Comparison of ENCODE assay signal across 8 mouse cellular contexts in the genomic region with DNA sequence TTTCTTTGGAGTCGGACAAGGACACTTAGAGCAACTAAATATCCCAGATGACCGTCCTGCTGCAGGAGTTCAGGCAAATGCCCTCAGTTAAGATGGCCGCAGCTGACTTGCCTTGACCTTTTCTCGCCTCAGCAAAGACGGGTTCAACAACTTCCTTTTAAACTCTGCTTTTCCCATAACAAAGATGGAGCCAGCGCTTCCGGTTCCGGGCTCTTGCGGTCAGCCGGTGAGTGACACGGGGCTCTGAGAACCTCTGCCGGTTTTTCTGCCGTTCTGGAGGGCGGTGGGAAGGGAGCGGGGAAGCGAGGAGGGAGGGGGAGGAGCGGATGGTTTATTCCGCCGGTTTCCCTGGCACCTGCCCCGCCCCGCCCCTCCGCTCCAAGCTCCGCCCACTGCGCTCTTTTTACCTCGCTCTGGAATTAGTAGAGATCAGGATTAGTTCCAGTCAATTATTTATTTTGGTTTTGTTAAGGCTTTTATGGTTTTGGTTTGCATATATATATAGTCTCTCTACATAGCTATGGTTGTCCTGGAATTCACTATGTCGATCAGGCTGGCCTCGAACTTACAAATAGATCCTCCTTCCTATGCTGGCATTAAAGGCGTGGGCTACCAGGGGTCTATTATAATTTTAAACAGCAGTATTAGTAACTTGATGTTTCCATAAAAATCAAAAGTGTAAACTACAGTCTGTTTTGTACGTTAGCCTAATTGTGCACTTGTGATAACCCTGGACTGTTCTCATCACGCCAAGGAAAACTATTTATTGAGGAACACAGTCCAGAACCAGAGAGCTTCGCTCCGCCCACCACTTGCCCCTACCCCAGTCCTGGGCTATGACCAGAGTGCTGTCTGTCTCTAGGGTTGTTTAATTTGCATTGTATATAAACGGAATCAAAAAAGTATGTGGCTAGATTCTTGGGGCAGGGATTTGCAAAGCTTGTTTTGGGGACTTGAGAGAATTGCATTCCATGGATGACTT. TPM values are rescaled to one million over a fixed set of nuclear protein-coding genes. Genes with fewer than 3 reads are reported as not detected.
DNase-seq lines count a peak whose midpoint lies in the region; ATAC-seq and TF ChIP-seq lines count a peak whose summit lies in the region.

A gene (plus strand): TSS at position 176 of the 982 bp plus-strand sequence.

- H3K4me2 ChIP-seq in heart, embryonic 15.5 days, result peak within 1 kb of the TSS; percentile 61
- peak within 1 kb of the TSS; percentile 77 for H3K4me2 ChIP-seq in liver, embryonic 14.5 days (ENCODE audit: low read depth)
- peak within 1 kb of the TSS; percentile 51 for H3K4me2 ChIP-seq in neural tube, embryonic 11.5 days (ENCODE audit: low read depth)
- peak within 1 kb of the TSS; percentile 48 for H3K4me2 ChIP-seq in stomach, postnatal 0 days (replicated peaks; ENCODE audit: low read depth)

- peak within 1 kb of the TSS; percentile 65 for H3K4me3 ChIP-seq in forebrain, embryonic 10.5 days
- peak within 1 kb of the TSS; percentile 72 for H3K4me3 ChIP-seq in heart, embryonic 15.5 days
- H3K4me3 ChIP-seq in liver, embryonic 14.5 days (ENCODE audit: insufficient read depth in 1 of 2, low read depth in 2 of 2, low read length in 2 of 2), result peak within 1 kb of the TSS; percentile 71 to 89
- peak within 1 kb of the TSS; percentile 49 for H3K4me3 ChIP-seq in neural tube, embryonic 11.5 days (ENCODE audit: low read depth, low read length)
- peak within 1 kb of the TSS; percentile 68 for H3K4me3 ChIP-seq in stomach, postnatal 0 days (ENCODE audit: low read depth, low read length)

- H3K4me1 ChIP-seq in forebrain, embryonic 10.5 days, result peaks cover 6% of the 10 kb centered on the region
- peaks cover 22% of the 10 kb centered on the region for H3K4me1 ChIP-seq in heart, embryonic 15.5 days (replicated peaks)
- peaks cover 49 to 52% of the 10 kb centered on the region in 2 experiments for H3K4me1 ChIP-seq in liver, embryonic 14.5 days (replicated peaks; ENCODE audit: control insufficient read depth in 2 of 2, insufficient read depth in 2 of 2, low read length in 1 of 2)
- no peaks in the 10 kb centered on the region for H3K4me1 ChIP-seq in neural tube, embryonic 11.5 days (ENCODE audit: control insufficient read depth, insufficient read depth, low read length)
- no peaks in the 10 kb centered on the region; the same call in 1 of the 2 replicates for H3K4me1 ChIP-seq in stomach, postnatal 0 days (replicated peaks; ENCODE audit: control insufficient read depth, insufficient read depth)

- H3K9ac ChIP-seq in heart, embryonic 15.5 days, result peak within 1 kb of the TSS; percentile 63
- peak within 1 kb of the TSS; percentile 68 for H3K9ac ChIP-seq in liver, embryonic 14.5 days (replicated peaks)
- peak within 1 kb of the TSS; percentile 47 for H3K9ac ChIP-seq in neural tube, embryonic 11.5 days (ENCODE audit: low read length)
- peak within 1 kb of the TSS; percentile 68 for H3K9ac ChIP-seq in stomach, postnatal 0 days (ENCODE audit: low read length)

- no peaks in the 10 kb centered on the region for H3K27me3 ChIP-seq in forebrain, embryonic 10.5 days (ENCODE audit: poor library complexity, severe bottlenecking)
- H3K27me3 ChIP-seq in heart, embryonic 15.5 days, result no peaks in the 10 kb centered on the region
- H3K27me3 ChIP-seq in liver, embryonic 14.5 days (ENCODE audit: control insufficient read depth, insufficient read depth, low read length), result no peaks in the 10 kb centered on the region
- H3K27me3 ChIP-seq in neural tube, embryonic 11.5 days (ENCODE audit: control insufficient read depth, insufficient read depth, low read length), result no peaks in the 10 kb centered on the region
- no peaks in the 10 kb centered on the region for H3K27me3 ChIP-seq in stomach, postnatal 0 days (ENCODE audit: control insufficient read depth, insufficient read depth, low read length)

- no peaks in the 10 kb centered on the region for H3K9me3 ChIP-seq in forebrain, embryonic 10.5 days
- no peaks in the 10 kb centered on the region for H3K9me3 ChIP-seq in heart, embryonic 15.5 days (replicated peaks)
- H3K9me3 ChIP-seq in liver, embryonic 14.5 days (ENCODE audit: control insufficient read depth, low read length), result no peaks in the 10 kb centered on the region
- H3K9me3 ChIP-seq in neural tube, embryonic 11.5 days (ENCODE audit: control insufficient read depth, low read length), result no peaks in the 10 kb centered on the region
- no peaks in the 10 kb centered on the region for H3K9me3 ChIP-seq in stomach, postnatal 0 days (ENCODE audit: control insufficient read depth, low read length)

- peak within 1 kb of the TSS; percentile 89 for H3K27ac ChIP-seq in forebrain, embryonic 10.5 days
- H3K27ac ChIP-seq in heart, embryonic 15.5 days, result peak within 1 kb of the TSS; percentile 82
- peak within 1 kb of the TSS; percentile 84 for H3K27ac ChIP-seq in liver, embryonic 14.5 days
- peak within 1 kb of the TSS; percentile 51; the same call in 1 of the 2 replicates for H3K27ac ChIP-seq in neural tube, embryonic 11.5 days (ENCODE audit: low read depth, low read length)
- peak within 1 kb of the TSS; percentile 88 for H3K27ac ChIP-seq in stomach, postnatal 0 days (replicated peaks)

- whole genome bisulfite sequencing in forebrain, embryonic 10.5 days, result 11% methylated on average over 33 of the region's 33 CpGs
- 8% methylated on average over 33 of the region's 33 CpGs for WGBS in heart, embryonic 15.5 days
- 11% methylated on average over 33 of the region's 33 CpGs for WGBS in liver, embryonic 14.5 days (ENCODE audit: insufficient replicate concordance)
- WGBS in neural tube, embryonic 11.5 days, result 11% methylated on average over 33 of the region's 33 CpGs
- 6% methylated on average over 33 of the region's 33 CpGs for WGBS in stomach, postnatal 0 days

- 0 out of 2 replicates have a peak, but pooled peaks have one; percentile 25 for TF ChIP-seq EP300 in liver, embryonic 14.5 days (IDR thresholded peaks at IDR 0.05; ENCODE audit: low read depth)
- TF ChIP-seq EP300 in stomach, postnatal 0 days (optimal IDR thresholded peaks at IDR 0.05), result peak; percentile 37

- H3K36me3 ChIP-seq in forebrain, embryonic 10.5 days (replicated peaks), result no peaks in the 10 kb centered on the region
- no peaks in the 10 kb centered on the region for H3K36me3 ChIP-seq in heart, embryonic 15.5 days
- no peaks in the 10 kb centered on the region for H3K36me3 ChIP-seq in liver, embryonic 14.5 days (replicated peaks; ENCODE audit: control insufficient read depth, insufficient read depth, low read depth)
- no peaks in the 10 kb centered on the region for H3K36me3 ChIP-seq in neural tube, embryonic 11.5 days (ENCODE audit: control insufficient read depth, insufficient read depth, low read length)
- H3K36me3 ChIP-seq in stomach, postnatal 0 days (ENCODE audit: control insufficient read depth, insufficient read depth, low read length), result no peaks in the 10 kb centered on the region

- peak; percentile 63 to 68 for DNase-seq in CD8-positive naive resting alpha-beta T cell, adult 2 months (ENCODE audit: low read depth in 2 of 2, low spot score in 2 of 2)
- peak; percentile 79 for DNase-seq in c-Kit-positive CD71-negative TER-119-negative erythroid progenitor cells, embryonic 14.5 days (ENCODE audit: low read depth)
- DNase-seq in forebrain, embryonic 10.5 days (ENCODE audit: extremely low spot score, low spot score), result peak; percentile 92
- peak; percentile 93 to 96 for DNase-seq in kidney, postnatal 25 days
- peak; percentile 79 to 85 (median 83) for DNase-seq in liver, embryonic 14.5 days (ENCODE audit: low read depth in 3 of 3, low spot score in 3 of 3)
- peak; percentile 89 for DNase-seq in neural tube, embryonic 11.5 days (ENCODE audit: low spot score)
- peak; percentile 91 for DNase-seq in stomach, postnatal 0 days (ENCODE audit: low spot score)

- peak; percentile 90 for ATAC-seq in heart, embryonic 15.5 days (replicated peaks; ENCODE audit: insufficient number of reproducible peaks, insufficient read depth, low FRiP score, low read depth)
- ATAC-seq in liver, embryonic 14.5 days (ENCODE audit: insufficient read depth), result peak; percentile 76
- ATAC-seq in neural tube, embryonic 11.5 days (ENCODE audit: insufficient read depth, low FRiP score, low TSS enrichment), result peak; percentile 93
- peak; percentile 96 for ATAC-seq in stomach, postnatal 0 days (ENCODE audit: low FRiP score, low TSS enrichment)

- TF ChIP-seq CTCF in liver, embryonic 14.5 days (IDR thresholded peaks at IDR 0.05; ENCODE audit: low read depth), result no peak
- TF ChIP-seq CTCF in stomach, postnatal 0 days (IDR thresholded peaks at IDR 0.05; ENCODE audit: low read depth), result no peak

RNA-seq across cellular contexts. Expression of the gene that starts here (rescaled TPM):
- polyA plus RNA-seq in forebrain, embryonic 10.5 days (2016; fragmentation: Nextera tagmentation; extraction: Ambion mirVana), result 15.1 and 16.0 TPM in 2 replicates
- 11.5 and 15.0 TPM in 2 replicates for polyA plus RNA-seq in heart, embryonic 15.5 days (2015; fragmentation: Nextera tagmentation; extraction: Ambion mirVana)
- polyA plus RNA-seq in liver, embryonic 14.5 days (2012; rRNA removed), result 6.3 and 7.1 TPM in 2 replicates
- polyA plus RNA-seq in liver, embryonic 14.5 days (2014; fragmentation: Nextera tagmentation; extraction: Ambion mirVana), result 10.1 and 12.3 TPM in 2 replicates
- 18.6 and 24.0 TPM in 2 replicates for polyA plus RNA-seq in neural tube, embryonic 11.5 days (2014; fragmentation: Nextera tagmentation; extraction: Ambion mirVana)
- polyA plus RNA-seq in stomach, postnatal 0 days (2015; fragmentation: Nextera tagmentation; extraction: Ambion mirVana), result 9.8 and 10.5 TPM in 2 replicates

Comparison
In these comparisons a context has a peak if more than half of its experiments do, and no peak if none do; other contexts are left out.
1. Peak in every context shown above with its lines: DNase-seq, ATAC-seq, H3K4me3 ChIP-seq and H3K27ac ChIP-seq.